Mouse (Mus musculus) 416B (cell line): Measurements from ENCODE around the gene Btbd35f5.
"Not testable (repeated sequence)": the region's sequence is repeated elsewhere in the genome, so short reads cannot be mapped to it uniquely, and the experiment has no call there.

Source experiments
- DNase-seq: peaks from one replicate; pipeline ENCODE4 v3.0.0; 2011; ENCODE audit warnings: low read depth

The Btbd35f5 gene

GRCm38 (mm10) chrX:32973597-32973996, at the start of gene Btbd35f5:
TSS of gene Btbd35f5 (plus strand) at chrX:32973897.
- not testable (repeated sequence) for DNase-seq

- DNase-seq: not testable (repeated sequence)
Observed at GRCm38 (mm10) chrX:32941468-32941867, 32.2 kb upstream of the Btbd35f5 start, which contains the start of gene Gm21789. TSS of gene Gm21789 (plus strand) at chrX:32941768.
